Mouse (Mus musculus): ENCODE measurements around the gene Pfkp. TPM values are rescaled to one million over a fixed set of nuclear protein-coding genes. Genes with fewer than 3 reads are reported as not detected.
A peak's percentile ranks its signal among the peaks of the same experiment; 100 is the strongest.

The Pfkp gene
- total RNA-seq, 2 experiments from 2014 or later = 4.0 to 5.8 TPM

DNA sequence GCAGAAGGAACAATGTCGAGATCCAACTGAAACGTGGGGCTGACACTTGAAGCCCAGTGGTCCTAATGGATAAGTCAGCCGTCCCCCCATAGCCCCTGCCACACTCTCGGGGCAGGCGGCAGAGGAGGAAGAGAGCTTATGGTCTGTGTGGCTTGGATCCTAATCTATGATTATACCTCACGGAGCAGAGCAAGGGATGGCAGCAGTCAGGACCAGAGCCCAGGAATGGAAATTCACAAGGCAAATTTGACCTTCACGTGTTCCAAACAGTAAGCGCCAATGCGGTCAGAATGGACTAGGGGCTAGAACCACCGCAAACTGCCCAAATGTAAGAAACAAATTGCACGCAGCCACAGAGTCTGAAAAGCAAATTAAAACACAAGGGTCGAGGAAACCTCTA is 14.5 kb downstream of the Pfkp start:
- Histone ChIP-seq H3K4me3 (no peak overlapping the region), H3K27ac (no peak overlapping the region)
- intact Hi-C loops (cut with DNase I) = no loop called here
- no peak for TF ChIP-seq CTCF (IDR thresholded peaks at IDR 0.05)
- no peak for DNase-seq

DNA sequence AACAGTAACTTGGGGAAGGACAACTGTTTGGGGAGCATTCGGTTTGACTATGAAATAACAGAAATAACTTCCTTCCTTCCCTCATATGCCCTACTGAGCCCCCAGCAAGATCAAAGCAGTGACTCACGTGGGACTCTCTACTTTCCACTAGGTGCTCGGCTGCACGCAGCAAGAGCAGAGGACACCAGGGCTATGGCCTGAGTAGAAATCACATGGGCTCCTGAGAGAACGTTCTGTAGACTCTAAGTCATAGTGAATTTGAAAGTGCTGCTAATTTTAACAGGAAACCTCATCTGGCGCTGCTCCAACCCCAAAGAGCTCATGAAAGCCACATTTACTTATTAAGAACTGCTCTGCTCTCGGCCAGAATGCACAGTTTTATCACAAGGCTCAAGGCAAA is 15.1 kb downstream of the Pfkp start:
- intact Hi-C loops (cut with DNase I) = no loop called here
- TF ChIP-seq CTCF (IDR thresholded peaks at IDR 0.05) = no peak
- Histone ChIP-seq H3K27ac (no peak overlapping the region), H3K4me3 (no peak overlapping the region)
- peak; percentile 39 for DNase-seq

DNA sequence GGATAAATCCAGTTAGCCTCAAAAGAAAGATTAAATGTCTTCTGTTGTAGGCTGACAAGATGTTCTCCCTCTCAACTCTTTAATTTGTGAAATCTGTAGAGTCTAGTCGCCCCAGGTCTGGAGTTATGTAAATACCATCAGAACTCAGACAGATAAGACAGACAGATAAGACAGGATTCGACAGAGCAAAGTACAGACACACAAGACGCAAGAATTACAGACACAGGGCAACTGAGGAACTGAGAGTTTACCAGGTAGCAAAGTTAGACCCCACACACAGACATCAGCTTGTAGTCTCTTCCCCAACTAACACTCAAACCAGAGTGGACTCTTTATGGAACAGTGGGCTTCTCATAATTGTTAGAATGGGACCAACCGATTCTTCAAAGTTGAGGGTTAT is 15.6 kb downstream of the Pfkp start:
- no peak for TF ChIP-seq CTCF (IDR thresholded peaks at IDR 0.05)
- no peak overlapping the region for H3K27ac ChIP-seq
- intact Hi-C loops (cut with DNase I) = no loop called here
- no peak for DNase-seq
- no peak overlapping the region for H3K4me3 ChIP-seq

DNA sequence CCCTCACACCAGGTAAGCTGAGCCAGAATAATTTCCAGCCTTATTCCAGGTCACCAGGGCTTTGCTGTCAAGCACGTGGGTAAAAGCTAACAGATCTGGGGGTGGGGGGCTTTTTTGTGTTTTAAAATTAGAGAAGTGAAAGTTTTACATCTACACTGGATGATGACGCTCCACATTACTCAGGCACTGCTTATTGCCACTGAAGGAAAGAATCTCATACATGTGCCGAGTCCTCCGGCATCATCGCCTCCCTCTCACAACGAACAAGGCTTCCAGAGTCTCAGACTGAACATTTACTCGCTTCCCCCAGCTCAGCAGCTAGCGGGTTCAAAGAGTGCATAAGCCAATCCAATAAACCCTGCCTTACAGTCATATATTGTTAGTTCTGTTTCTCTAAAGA is 16.1 kb downstream of the Pfkp start:
- no peak overlapping the region for H3K27ac ChIP-seq
- no peak for TF ChIP-seq CTCF (IDR thresholded peaks at IDR 0.05)

DNA sequence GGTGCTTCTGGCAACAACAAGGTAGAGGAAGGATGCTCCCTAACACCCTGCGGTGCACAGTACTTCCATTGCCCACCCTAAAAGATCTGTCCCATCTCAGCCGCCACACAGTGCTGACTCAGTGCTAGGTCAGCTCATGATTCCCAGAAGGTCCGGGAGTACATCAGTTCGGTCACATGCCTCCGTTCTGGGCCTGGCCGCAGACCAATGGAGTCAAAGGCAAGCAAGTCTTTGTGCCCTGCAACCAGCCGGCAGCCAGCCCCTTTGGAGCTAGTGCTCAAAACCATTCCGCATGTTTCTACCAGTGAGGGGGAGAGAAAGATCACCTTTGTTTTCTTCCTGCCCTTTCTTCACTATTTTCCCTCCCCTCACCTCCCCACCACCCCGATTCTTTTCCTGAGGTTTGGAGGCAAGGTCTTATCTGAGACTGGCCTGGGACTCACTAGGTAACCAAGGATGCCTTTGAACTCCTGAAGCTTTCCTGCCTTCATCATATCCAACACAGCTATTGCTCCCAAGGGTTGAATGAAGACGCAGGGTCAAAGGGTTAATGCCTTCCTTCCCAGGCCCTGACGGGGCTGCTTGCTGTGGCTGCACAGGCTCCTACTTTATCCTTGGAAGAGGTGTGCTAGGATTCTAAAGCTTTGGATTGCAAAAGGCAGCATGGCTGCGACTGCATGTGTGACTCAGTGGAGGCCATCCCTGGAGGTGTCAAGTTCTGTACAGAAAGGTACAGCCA is 16.6 kb downstream of the Pfkp start:
- intact Hi-C loops (cut with DNase I) = no loop called here
- no peak for DNase-seq
- TF ChIP-seq CTCF (IDR thresholded peaks at IDR 0.05) = no peak
- no peak overlapping the region for H3K27ac ChIP-seq
- no peak overlapping the region for H3K4me3 ChIP-seq

More for the DNA sequence above, 16.1 kb downstream of the Pfkp start:
- no peak overlapping the region for H3K4me3 ChIP-seq
- intact Hi-C loops (cut with DNase I) = no loop called here
- DNase-seq = no peak

DNA sequence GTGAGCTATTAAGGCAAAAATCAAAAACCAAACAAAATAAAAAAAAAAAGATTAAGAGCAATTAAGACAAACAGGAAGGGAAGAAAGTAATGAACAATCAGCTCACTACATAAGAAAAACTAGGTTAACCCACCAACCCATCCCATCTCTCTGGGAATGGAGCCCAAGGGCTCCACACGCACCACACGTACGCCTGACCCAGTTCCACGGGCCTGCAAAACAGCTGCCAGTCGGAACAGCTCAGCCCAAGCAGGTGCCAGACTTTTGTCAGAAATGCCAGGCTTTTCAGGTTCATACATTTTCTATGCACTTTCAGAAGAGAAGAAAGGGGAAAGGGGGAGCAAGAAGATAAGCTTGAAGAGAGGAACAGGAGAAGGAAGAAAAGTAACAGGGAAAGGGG is 17.9 kb downstream of the Pfkp start:
- no peak for TF ChIP-seq CTCF (IDR thresholded peaks at IDR 0.05)
- Histone ChIP-seq H3K4me3 (no peak overlapping the region), H3K27ac (no peak overlapping the region)
- DNase-seq = no peak
- intact Hi-C loops (cut with DNase I) = no loop called here

DNA sequence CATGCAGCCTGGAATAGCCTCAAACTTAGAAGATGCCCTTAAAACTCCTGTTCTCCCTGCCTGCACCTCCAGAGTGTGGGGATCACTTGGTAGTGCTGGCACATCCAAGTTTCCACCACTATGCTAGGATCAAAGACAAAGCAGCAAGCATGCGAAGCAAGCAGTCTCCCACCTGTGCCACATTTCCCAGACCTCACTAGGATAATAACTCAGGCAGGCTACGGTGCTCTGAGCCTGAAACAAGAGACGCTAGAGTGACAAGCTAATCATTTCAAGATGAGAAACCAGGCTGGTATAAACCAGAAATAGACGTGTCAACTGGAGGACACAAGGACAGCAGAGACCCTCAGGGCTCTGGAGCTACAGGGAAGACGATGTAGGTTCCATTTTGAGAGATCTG is 18.6 kb downstream of the Pfkp start:
- no peak for DNase-seq
- TF ChIP-seq CTCF (IDR thresholded peaks at IDR 0.05) = no peak
- intact Hi-C loops (cut with DNase I) = no loop called here
- H3K4me3 ChIP-seq = no peak overlapping the region
- H3K27ac ChIP-seq = no peak overlapping the region

DNA sequence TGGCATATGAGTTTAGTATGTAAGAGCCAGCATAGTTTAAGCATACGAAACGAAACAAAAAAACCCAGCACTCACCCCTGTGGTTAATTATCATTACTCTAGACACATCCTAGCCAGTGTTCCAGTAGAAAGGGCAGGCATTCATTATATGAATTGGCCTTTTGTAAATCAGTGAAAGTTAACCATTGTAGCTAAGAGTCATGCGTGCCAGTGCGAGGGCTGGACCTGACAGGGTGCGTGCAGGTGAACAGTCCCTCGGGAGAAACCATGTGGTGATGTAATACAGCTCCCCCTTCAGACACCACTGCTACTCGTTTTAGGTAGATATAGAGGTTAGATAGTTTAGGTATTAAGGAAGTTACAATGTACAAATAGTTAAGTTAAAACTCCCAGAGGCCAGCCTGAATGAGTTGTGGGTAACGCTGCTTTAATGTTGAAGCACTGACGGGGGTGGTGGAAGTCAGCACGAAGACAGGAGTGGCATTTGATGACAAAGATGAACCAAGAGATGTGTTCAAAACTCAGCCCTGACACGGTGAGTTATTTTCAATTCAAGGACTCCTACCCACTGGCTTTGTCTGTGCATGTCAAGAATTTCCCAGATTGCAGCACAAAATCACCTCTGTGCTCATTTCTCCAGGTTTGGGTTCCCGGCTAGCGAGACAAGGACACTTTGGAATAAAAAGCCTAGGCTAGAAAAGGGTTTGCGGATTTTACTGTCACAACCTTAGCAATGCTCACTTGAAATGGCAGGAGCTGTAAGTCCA is 19.4 kb downstream of the Pfkp start:
- DNase-seq = no peak
- Histone ChIP-seq H3K4me3 (no peak overlapping the region), H3K27ac (no peak overlapping the region)
- intact Hi-C loops (cut with DNase I) = no loop called here
- TF ChIP-seq CTCF (IDR thresholded peaks at IDR 0.05) = no peak

DNA sequence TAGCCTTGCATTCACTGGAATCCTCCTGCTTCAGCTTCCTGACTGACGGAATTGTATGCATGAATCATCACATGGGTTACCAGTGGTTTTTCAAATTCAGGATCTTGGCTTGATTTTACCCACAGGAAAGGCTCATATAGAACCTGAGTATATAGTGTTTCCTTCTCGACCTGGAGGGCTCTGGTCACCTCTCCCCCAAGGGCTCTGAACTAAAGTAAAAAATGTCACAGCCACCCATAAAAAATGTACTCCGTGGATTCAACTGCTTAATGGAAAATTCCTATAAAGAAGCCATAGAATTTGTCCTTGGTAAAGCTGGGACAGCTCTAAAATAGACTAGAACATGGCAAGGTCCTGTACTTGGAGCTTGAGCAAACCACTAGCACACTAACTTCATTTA is 20.3 kb downstream of the Pfkp start:
- intact Hi-C loops (cut with DNase I) = no loop called here
- no peak for DNase-seq
- no peak overlapping the region for H3K27ac ChIP-seq
- H3K4me3 ChIP-seq = no peak overlapping the region
- TF ChIP-seq CTCF (IDR thresholded peaks at IDR 0.05) = no peak

DNA sequence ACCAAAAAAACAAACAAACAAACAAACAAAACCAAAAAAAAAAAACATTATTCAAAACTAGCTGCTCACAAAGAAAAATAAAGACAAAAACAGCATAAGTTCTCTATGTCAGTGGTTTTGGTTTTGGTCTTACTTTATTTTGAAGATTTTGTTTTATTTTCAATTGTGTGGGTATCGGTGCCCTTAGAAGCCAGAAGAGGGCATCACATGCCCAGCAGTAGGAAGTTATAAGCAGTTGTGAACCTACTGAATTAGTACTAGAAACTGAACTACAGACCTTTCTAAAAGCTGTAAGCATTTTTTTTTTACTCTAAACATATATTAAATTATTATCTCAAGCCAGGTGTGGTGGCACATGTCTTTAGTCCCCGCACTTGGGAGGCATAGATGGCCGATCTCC is 21.2 kb downstream of the Pfkp start:
- intact Hi-C loops (cut with DNase I) = no loop called here
- no peak overlapping the region for H3K4me3 ChIP-seq
- H3K27ac ChIP-seq = no peak overlapping the region
- TF ChIP-seq CTCF (IDR thresholded peaks at IDR 0.05) = peak; percentile 35; the same call in 1 of the 2 replicates
- no peak for DNase-seq

DNA sequence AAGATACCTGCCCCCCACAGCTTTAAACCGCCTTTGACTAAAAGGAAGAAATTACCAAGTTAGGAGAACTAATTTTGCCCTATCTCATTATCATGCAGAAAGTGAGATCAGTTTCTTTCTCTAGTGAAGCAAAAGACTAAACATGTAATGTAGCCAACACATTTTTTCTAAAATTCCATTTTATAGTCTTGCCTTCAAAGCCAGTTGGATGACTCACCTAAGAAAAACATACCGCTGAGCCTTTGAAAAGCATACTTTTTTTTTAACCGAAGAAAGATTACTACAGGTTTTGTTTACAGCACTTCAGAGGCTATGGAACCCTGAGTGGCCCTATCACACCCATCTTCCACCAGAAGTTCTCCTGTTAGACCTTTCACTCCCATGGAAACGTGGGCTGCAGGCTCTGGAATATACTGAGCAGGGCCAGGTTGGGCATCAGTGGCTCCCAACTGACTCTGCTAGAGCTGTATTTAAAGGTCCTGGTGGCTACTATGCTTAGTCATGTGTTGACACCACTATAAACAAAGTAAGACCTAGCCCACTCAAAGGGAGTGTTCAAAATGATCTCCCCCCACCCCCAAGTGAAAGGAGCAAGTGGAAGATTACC is 22.0 kb downstream of the Pfkp start:
- intact Hi-C loops (cut with DNase I) = no loop called here
- H3K4me3 ChIP-seq = no peak overlapping the region
- no peak overlapping the region for H3K27ac ChIP-seq
- DNase-seq = no peak
- TF ChIP-seq CTCF (IDR thresholded peaks at IDR 0.05) = no peak

DNA sequence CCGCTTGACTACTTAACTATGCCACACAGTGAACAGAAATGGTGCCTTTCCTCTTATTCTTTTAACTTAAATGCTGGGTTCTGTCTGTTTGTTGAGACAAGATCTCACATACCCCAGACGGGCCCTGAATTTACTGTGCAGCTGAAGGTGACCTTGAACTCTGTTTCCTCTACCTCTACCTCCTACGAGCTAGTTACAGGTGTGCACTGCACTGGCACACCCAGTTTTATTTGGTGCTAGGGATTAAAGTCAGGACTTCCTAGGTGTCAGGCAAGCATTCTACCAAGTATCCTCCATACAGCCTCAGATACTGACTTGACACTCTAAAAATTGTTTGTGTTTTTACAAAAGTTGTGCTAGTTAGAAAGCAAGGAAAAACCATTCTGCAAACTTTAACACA is 22.6 kb downstream of the Pfkp start:
- intact Hi-C loops (cut with DNase I) = no loop called here
- DNase-seq = no peak
- no peak overlapping the region for H3K4me3 ChIP-seq
- TF ChIP-seq CTCF (IDR thresholded peaks at IDR 0.05) = no peak
- H3K27ac ChIP-seq = no peak overlapping the region

DNA sequence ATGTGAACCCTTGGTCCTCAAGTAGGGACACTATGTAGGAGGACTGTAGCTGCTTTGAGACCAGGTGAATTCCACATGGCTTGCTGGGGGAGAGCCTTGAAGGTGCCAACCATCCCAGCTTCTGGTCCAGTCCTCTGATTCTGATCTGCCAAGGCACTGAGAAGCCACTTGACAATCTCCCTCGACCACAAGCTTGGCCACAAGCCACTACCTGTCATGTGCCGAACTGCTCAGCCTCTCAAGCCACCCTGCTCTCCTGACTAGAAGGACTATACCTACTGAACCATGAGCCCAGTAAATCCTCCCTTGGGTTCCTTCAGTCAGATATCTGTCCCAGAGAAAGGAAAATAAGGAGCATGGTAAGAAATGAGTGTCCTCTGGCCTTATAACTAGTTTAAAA is 24.0 kb downstream of the Pfkp start:
- intact Hi-C loops (cut with DNase I) = no loop called here
- DNase-seq = no peak
- H3K4me3 ChIP-seq = no peak overlapping the region
- TF ChIP-seq CTCF (IDR thresholded peaks at IDR 0.05) = no peak
- no peak overlapping the region for H3K27ac ChIP-seq
